Mouse (Mus musculus): ENCODE results near the gene Krtcap2. TPM values are rescaled to one million over a fixed set of nuclear protein-coding genes. Genes with fewer than 3 reads are reported as not detected.

Gene Krtcap2
- 92.4 to 106 TPM (median 94.3 TPM) in 4 replicates for total RNA-seq (2023; ENCODE audit: inconsistent age)

GRCm38 (mm10) chr3:89245688-89246171 lies at the start of gene Krtcap2:
Gene Krtcap2 (plus strand): TSS chr3:89245966.

GRCm38 (mm10) chr3:89202253-89203141 lies 43.3 kb upstream of the Krtcap2 start, which contains the start of gene Gba:
Gene Gba (plus strand): TSS chr3:89202928.

GRCm38 (mm10) chr3:89214681-89215411 lies 30.9 kb upstream of the Krtcap2 start, which contains the start of gene Thbs3:
Gene Thbs3 (plus strand): TSS chr3:89215180.

GRCm38 (mm10) chr3:89226900-89227299 lies 18.9 kb upstream of the Krtcap2 start, which contains the start of gene Mtx1:
Gene Mtx1 (minus strand): TSS chr3:89227088.

GRCm38 (mm10) chr3:89228836-89229235 lies 16.9 kb upstream of the Krtcap2 start, which contains the start of gene Muc1:
Gene Muc1 (plus strand): TSS chr3:89229057.

GRCm38 (mm10) chr3:89246261-89247100 lies 715 bp downstream of the Krtcap2 start, which contains the start of gene Trim46:
Gene Trim46 (minus strand): TSS chr3:89246309.

GRCm38 (mm10) chr3:89259076-89259475 lies 13.3 kb downstream of the Krtcap2 start, which contains the start of gene Dpm3:
Gene Dpm3 (plus strand): TSS chr3:89259358.

GRCm38 (mm10) chr3:89270051-89270755 lies 24.4 kb downstream of the Krtcap2 start, which contains the start of gene Slc50a1:
Gene Slc50a1 (minus strand): TSS chr3:89270570.

GRCm38 (mm10) chr3:89280606-89281511 lies 35.1 kb downstream of the Krtcap2 start, which contains the start of gene Efna1:
Gene Efna1 (minus strand): TSS chr3:89281142.

Other genes starting within 250 kb of the Krtcap2 start
- gene Rusc1, start 152.7 kb upstream of the Krtcap2 start, total RNA-seq (2023; ENCODE audit: inconsistent age) = 46.6 to 58.3 TPM (median 51.4 TPM) in 4 replicates
- not detected in 4 replicates for gene Gm43738, start 144.9 kb upstream of the Krtcap2 start, total RNA-seq (2023; ENCODE audit: inconsistent age)
- gene Fdps, start 144.0 kb upstream of the Krtcap2 start, total RNA-seq (2023; ENCODE audit: inconsistent age) = 16.5 to 21.8 TPM (median 18.6 TPM) in 4 replicates
- gene Pklr, start 109.8 kb upstream of the Krtcap2 start, total RNA-seq (2023; ENCODE audit: inconsistent age) = 0.18 TPM in 1 of 4 replicates, not detected in the others
- gene Hcn3, start 85.8 kb upstream of the Krtcap2 start, total RNA-seq (2023; ENCODE audit: inconsistent age) = 2.1 to 4.4 TPM (median 4.1 TPM) in 4 replicates
- 137 to 156 TPM (median 153 TPM) in 4 replicates for gene Clk2, start 81.2 kb upstream of the Krtcap2 start, total RNA-seq (2023; ENCODE audit: inconsistent age)
- gene Scamp3, start 68.5 kb upstream of the Krtcap2 start, total RNA-seq (2023; ENCODE audit: inconsistent age) = 106 to 112 TPM (median 108 TPM) in 4 replicates
- gene Fam189b, start 62.8 kb upstream of the Krtcap2 start, total RNA-seq (2023; ENCODE audit: inconsistent age) = 14.0 to 22.6 TPM (median 17.1 TPM) in 4 replicates
- gene Gba, start 43.0 kb upstream of the Krtcap2 start, total RNA-seq (2023; ENCODE audit: inconsistent age) = 87.6 to 95.2 TPM (median 90.4 TPM) in 4 replicates
- gene Thbs3, start 30.8 kb upstream of the Krtcap2 start, total RNA-seq (2023; ENCODE audit: inconsistent age) = 7.6 to 14.7 TPM (median 8.8 TPM) in 4 replicates
- 208 to 228 TPM (median 213 TPM) in 4 replicates for gene Mtx1, start 18.9 kb upstream of the Krtcap2 start, total RNA-seq (2023; ENCODE audit: inconsistent age)
- gene Muc1, start 16.9 kb upstream of the Krtcap2 start, total RNA-seq (2023; ENCODE audit: inconsistent age) = 0.80 to 2.1 TPM (median 1.1 TPM) in 4 replicates
- 2.8 to 4.4 TPM (median 3.4 TPM) in 4 replicates for gene Trim46, start 343 bp downstream of the Krtcap2 start, total RNA-seq (2023; ENCODE audit: inconsistent age)
- gene Dpm3, start 13.4 kb downstream of the Krtcap2 start, total RNA-seq (2023; ENCODE audit: inconsistent age) = 63.2 to 86.3 TPM (median 79.6 TPM) in 4 replicates
- gene Slc50a1, start 24.6 kb downstream of the Krtcap2 start, total RNA-seq (2023; ENCODE audit: inconsistent age) = 136 to 155 TPM (median 153 TPM) in 4 replicates
- gene Efna1, start 35.2 kb downstream of the Krtcap2 start, total RNA-seq (2023; ENCODE audit: inconsistent age) = 0.48 to 1.5 TPM (median 0.78 TPM) in 4 replicates
- gene Efna3, start 77.0 kb downstream of the Krtcap2 start, total RNA-seq (2023; ENCODE audit: inconsistent age) = not detected in 4 replicates
- gene Efna4, start 92.1 kb downstream of the Krtcap2 start, total RNA-seq (2023; ENCODE audit: inconsistent age) = not detected in 4 replicates
- 4.5 to 7.9 TPM (median 5.5 TPM) in 4 replicates for gene Adam15, start 104.0 kb downstream of the Krtcap2 start, total RNA-seq (2023; ENCODE audit: inconsistent age)
- gene Dcst2, start 116.0 kb downstream of the Krtcap2 start, total RNA-seq (2023; ENCODE audit: inconsistent age) = not detected in 4 replicates
- gene Dcst1, start 119.3 kb downstream of the Krtcap2 start, total RNA-seq (2023; ENCODE audit: inconsistent age) = not detected in 4 replicates
- 50.9 to 68.8 TPM (median 61.8 TPM) in 4 replicates for gene Zbtb7b, start 148.8 kb downstream of the Krtcap2 start, total RNA-seq (2023; ENCODE audit: inconsistent age)
- gene Lenep, start 156.8 kb downstream of the Krtcap2 start, total RNA-seq (2023; ENCODE audit: inconsistent age) = 1.3 TPM in 1 of 4 replicates, not detected in the others
- gene Flad1, start 165.9 kb downstream of the Krtcap2 start, total RNA-seq (2023; ENCODE audit: inconsistent age) = 40.2 to 51.7 TPM (median 45.4 TPM) in 4 replicates
- gene Cks1b, start 172.4 kb downstream of the Krtcap2 start, total RNA-seq (2023; ENCODE audit: inconsistent age) = 2.9 to 5.9 TPM (median 4.7 TPM) in 4 replicates
- gene Shc1, start 172.5 kb downstream of the Krtcap2 start, total RNA-seq (2023; ENCODE audit: inconsistent age) = 86.4 to 99.2 TPM (median 94.7 TPM) in 4 replicates
- 34.3 to 43.6 TPM (median 35.5 TPM) in 4 replicates for gene Pygo2, start 184.2 kb downstream of the Krtcap2 start, total RNA-seq (2023; ENCODE audit: inconsistent age)
- 126 to 144 TPM (median 138 TPM) in 4 replicates for gene Pbxip1, start 190.7 kb downstream of the Krtcap2 start, total RNA-seq (2023; ENCODE audit: inconsistent age)
- 15.8 to 18.6 TPM (median 16.8 TPM) in 4 replicates for gene Pmvk, start 208.6 kb downstream of the Krtcap2 start, total RNA-seq (2023; ENCODE audit: inconsistent age)